In genomic region chr4:154141009-154141867, GRCm38 (mm10) we compare ENCODE assay signal across 8 mouse cellular contexts. TPM values are rescaled to one million over a fixed set of nuclear protein-coding genes. Genes with fewer than 3 reads are reported as not detected.
DNase-seq lines count a peak whose midpoint lies in the region; ATAC-seq lines count a peak whose summit lies in the region.

No protein-coding gene starts in this region.

- H3K36me3 ChIP-seq in forebrain, embryonic 13.5 days (ENCODE audit: poor library complexity, severe bottlenecking), result peaks cover 2% of the 10 kb centered on the region; the same call in 1 of the 2 replicates
- H3K36me3 ChIP-seq in liver, embryonic 15.5 days (replicated peaks), result peaks cover 9% of the 10 kb centered on the region

- WGBS in forebrain, embryonic 13.5 days, result 1% methylated on average over 42 of the region's 42 CpGs
- 3% methylated on average over 42 of the region's 42 CpGs for WGBS in liver, embryonic 15.5 days (ENCODE audit: insufficient replicate concordance)

- H3K4me3 ChIP-seq in forebrain, embryonic 13.5 days, result peak overlapping the region; percentile 83
- peak overlapping the region; percentile 86 for H3K4me3 ChIP-seq in liver, embryonic 15.5 days (replicated peaks)

- no peak for ATAC-seq in forebrain, embryonic 13.5 days
- ATAC-seq in liver, embryonic 15.5 days (ENCODE audit: insufficient read depth), result no peak

- no peak overlapping the region for H3K9ac ChIP-seq in forebrain, embryonic 13.5 days
- H3K9ac ChIP-seq in liver, embryonic 15.5 days, result no peak overlapping the region

- peaks cover 42% of the 10 kb centered on the region for H3K4me1 ChIP-seq in forebrain, embryonic 13.5 days
- H3K4me1 ChIP-seq in liver, embryonic 15.5 days (replicated peaks), result peaks cover 46% of the 10 kb centered on the region

- peak; percentile 58 for DNase-seq in cerebellum, adult 9-11 months
- no peak for DNase-seq in cerebellum, adult 11 months
- peak; percentile 20 to 33 for DNase-seq in B cell, adult 2 months
- no peak for DNase-seq in layer of hippocampus, postnatal 14 days (ENCODE audit: low spot score in 2 of 2)
- DNase-seq in thymus, adult 18-20 months, result no peak
- DNase-seq in left cerebral cortex, adult 11 months (ENCODE audit: low spot score), result no peak

- H3K9me3 ChIP-seq in forebrain, embryonic 13.5 days (replicated peaks), result no peaks in the 10 kb centered on the region
- H3K9me3 ChIP-seq in liver, embryonic 15.5 days (replicated peaks), result no peaks in the 10 kb centered on the region

- peaks cover 56% of the 10 kb centered on the region for H3K27me3 ChIP-seq in forebrain, embryonic 13.5 days
- H3K27me3 ChIP-seq in liver, embryonic 15.5 days, result peaks cover 59% of the 10 kb centered on the region

- peak overlapping the region; percentile 86 for H3K4me2 ChIP-seq in forebrain, embryonic 13.5 days
- peak overlapping the region; percentile 92 for H3K4me2 ChIP-seq in liver, embryonic 15.5 days

- no peak overlapping the region for H3K27ac ChIP-seq in forebrain, embryonic 13.5 days
- H3K27ac ChIP-seq in liver, embryonic 15.5 days (replicated peaks), result no peak overlapping the region

RNA-seq across cellular contexts. Expression of gene Wrap73, which starts 0.9 kb away (rescaled TPM):
- 59.2 and 61.4 TPM in 2 replicates for polyA plus RNA-seq in forebrain, embryonic 13.5 days (2015; fragmentation: Nextera tagmentation; extraction: Ambion mirVana)
- 26.4 and 26.8 TPM in 2 replicates for polyA plus RNA-seq in liver, embryonic 15.5 days (2015; fragmentation: Nextera tagmentation; extraction: Ambion mirVana)
- 10 to 100 TPM; 29.7 to 36.1 TPM for total RNA-seq in layer of hippocampus, postnatal 14 days (2021)

RNA-seq across cellular contexts. Expression of gene Trp73, which starts 1.2 kb away (rescaled TPM):
- polyA plus RNA-seq in forebrain, embryonic 13.5 days (2015; fragmentation: Nextera tagmentation; extraction: Ambion mirVana), result 5.2 and 5.9 TPM in 2 replicates
- 0.05 TPM in 1 of 2 replicates, not detected in the other for polyA plus RNA-seq in liver, embryonic 15.5 days (2015; fragmentation: Nextera tagmentation; extraction: Ambion mirVana)
- 1 to 10 TPM; 3.8 to 4.0 TPM for total RNA-seq in layer of hippocampus, postnatal 14 days (2021)

RNA-seq across cellular contexts. Expression of gene Tprgl, which starts 19.2 kb away (rescaled TPM):
- 130 and 134 TPM in 2 replicates for polyA plus RNA-seq in forebrain, embryonic 13.5 days (2015; fragmentation: Nextera tagmentation; extraction: Ambion mirVana)
- 149 and 154 TPM in 2 replicates for polyA plus RNA-seq in liver, embryonic 15.5 days (2015; fragmentation: Nextera tagmentation; extraction: Ambion mirVana)
- total RNA-seq in layer of hippocampus, postnatal 14 days (2021), result 100 to 1,000 TPM; 156 to 166 TPM

RNA-seq across cellular contexts. Expression of gene Megf6, which starts 29.3 kb away (rescaled TPM):
- polyA plus RNA-seq in forebrain, embryonic 13.5 days (2015; fragmentation: Nextera tagmentation; extraction: Ambion mirVana), result 5.8 and 8.1 TPM in 2 replicates
- polyA plus RNA-seq in liver, embryonic 15.5 days (2015; fragmentation: Nextera tagmentation; extraction: Ambion mirVana), result 1.4 and 2.1 TPM in 2 replicates
- total RNA-seq in layer of hippocampus, postnatal 14 days (2021), result 10 to 100 TPM in 1 of 2 experiments, 1 to 10 TPM in 1; 9.4 to 11.6 TPM

Comparison
In these comparisons a context has a peak if more than half of its experiments do, and no peak if none do; other contexts are left out.
1. DNase-seq: peak in cerebellum, adult 9-11 months (single experiment) and B cell, adult 2 months (2 of 2); none in cerebellum, adult 11 months (single experiment), layer of hippocampus, postnatal 14 days (0 of 2), thymus, adult 18-20 months (0 of 2) and left cerebral cortex, adult 11 months (single experiment).